Mouse (Mus musculus) embryonic fibroblast, embryonic 13.5 days (primary cell): ENCODE measurements around the gene 1700020D05Rik. TPM values are rescaled to one million over a fixed set of nuclear protein-coding genes. Genes with fewer than 3 reads are reported as not detected.
A peak's percentile ranks its signal among the peaks of the same experiment; 100 is the strongest.

Experiments used
- H3K27ac ChIP-seq: 2 replicates; pipeline ENCODE4 v1.5.1; 2012; ENCODE audit warnings: low read length, control low read depth, inconsistent platforms; ENCODE audit not compliant: insufficient read depth
- H3K4me1 ChIP-seq: 2 replicates; pipeline ENCODE4 v1.6.1; 2011; ENCODE audit warnings: low read length; ENCODE audit not compliant: control insufficient read depth, insufficient read depth
- H3K4me3 ChIP-seq: 2 replicates; pipeline ENCODE4 v1.5.1; 2011; ENCODE audit warnings: mild to moderate bottlenecking, control low read depth, low read length; ENCODE audit not compliant: insufficient read depth
- CTCF ChIP-seq: IDR thresholded peaks from 2 replicates; pipeline ENCODE4 v1.5.1; 2011; ENCODE audit warnings: mild to moderate bottlenecking, control low read depth, low read length, moderate library complexity, borderline replicate concordance; ENCODE audit not compliant: insufficient read depth
- POLR2A ChIP-seq: IDR thresholded peaks from 2 replicates; pipeline ENCODE4 v1.6.1; 2011; ENCODE audit warnings: low read depth, mild to moderate bottlenecking, control low read depth, low read length, moderate library complexity
- polyA plus RNA-seq: library from polyadenylated mRNA; stranded (reverse); fragments of >200 nt; gene quantifications from 2 replicates; pipeline ENCODE4 v1.2.4, GENCODE M21; 2011; ENCODE audit warnings: low read depth; ENCODE audit not compliant: missing spikeins, insufficient read length

1700020D05Rik gene
- polyA plus RNA-seq, 1 experiment: 1.4 TPM

DNA sequence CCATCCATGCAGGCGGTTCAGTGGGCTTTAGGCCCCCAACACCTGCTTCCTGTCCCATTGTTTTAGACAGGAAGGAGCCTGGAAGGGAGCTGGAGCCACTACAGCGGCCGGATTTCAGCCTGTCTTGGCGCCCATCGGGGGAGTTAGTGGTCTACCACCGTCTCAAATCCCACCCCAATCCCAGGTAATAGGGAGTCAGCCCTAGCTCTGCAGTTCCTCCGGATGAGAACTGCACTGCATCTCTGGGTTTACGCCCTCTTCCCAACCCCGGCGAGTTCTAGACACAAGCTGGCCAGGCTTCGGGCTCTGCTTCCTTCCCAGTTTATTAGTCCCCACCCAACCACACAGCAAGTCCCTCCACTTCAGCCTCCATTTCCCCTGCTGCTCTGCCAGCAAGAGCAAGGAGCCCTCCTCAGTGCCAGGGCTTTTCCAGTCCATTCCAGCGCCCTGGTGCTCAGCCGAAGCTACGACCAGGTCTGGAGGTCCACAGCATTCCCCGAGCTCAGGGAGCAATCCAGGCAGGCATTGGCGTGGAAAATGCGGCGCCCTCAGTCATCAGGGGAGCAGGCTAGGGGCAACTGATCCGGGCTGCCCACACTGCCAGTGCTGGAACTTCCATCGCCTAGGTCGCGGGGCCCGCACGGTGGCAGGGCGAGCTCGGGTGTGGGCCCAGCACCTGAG is 47.2 kb downstream of the 1700020D05Rik start:
- Histone ChIP-seq H3K4me1 (peaks cover 16% of the 10 kb centered on the region; the same call in 1 of the 2 replicates), H3K4me3 (peak overlapping the region; percentile 70), H3K27ac (peak overlapping the region; percentile 66; the same call in 1 of the 2 replicates)
- TF ChIP-seq POLR2A: peak; percentile 1; the same call in 1 of the 2 replicates
- no peak for TF ChIP-seq CTCF

DNA sequence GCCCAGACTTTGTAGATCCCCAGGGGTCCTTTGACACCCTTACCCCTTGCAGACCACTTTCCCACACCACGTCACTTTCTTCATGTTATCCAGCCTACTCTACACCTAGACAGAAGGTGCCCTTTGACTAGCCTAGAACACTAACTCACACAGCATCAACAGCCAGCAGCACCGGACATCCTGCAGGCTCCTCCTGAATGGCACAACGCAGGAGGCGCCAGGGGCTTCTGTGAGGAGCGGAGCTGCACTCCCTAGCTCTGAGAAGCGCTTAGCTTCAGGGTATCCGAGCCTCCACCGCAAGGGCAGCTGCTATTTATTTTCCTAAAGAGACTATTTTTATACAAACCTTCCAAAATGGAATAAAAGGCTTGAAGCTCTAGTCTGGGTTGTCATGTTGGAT is 48.0 kb downstream of the 1700020D05Rik start:
- H3K27ac ChIP-seq: no peak overlapping the region
- H3K4me3 ChIP-seq: peak overlapping the region; percentile 70

DNA sequence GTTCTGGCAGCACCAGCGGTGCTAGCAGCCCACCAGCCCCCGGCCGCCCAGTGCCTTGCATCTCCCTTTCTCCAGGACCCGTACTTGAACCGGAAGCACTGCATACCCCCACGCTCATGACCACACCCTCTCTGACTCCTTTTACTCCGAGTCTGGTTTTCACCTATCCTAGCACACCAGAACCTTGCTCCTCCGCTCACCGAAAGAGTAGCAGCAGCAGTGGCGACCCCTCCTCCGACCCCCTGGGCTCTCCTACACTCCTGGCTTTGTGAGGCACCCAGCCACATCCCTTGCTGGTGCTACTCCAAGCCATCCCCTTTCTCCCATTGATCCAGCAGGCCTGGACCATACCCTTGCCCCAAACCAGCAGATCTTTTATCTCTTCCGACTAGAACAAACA is 48.5 kb downstream of the 1700020D05Rik start:
- peak overlapping the region; percentile 70; the same call in 1 of the 2 replicates for H3K4me3 ChIP-seq
- TF ChIP-seq CTCF (no peak), POLR2A (no peak)
- peaks cover 15% of the 10 kb centered on the region; the same call in 1 of the 2 replicates for H3K4me1 ChIP-seq
- no peak overlapping the region for H3K27ac ChIP-seq

More for the DNA sequence above, 48.0 kb downstream of the 1700020D05Rik start:
- H3K4me1 ChIP-seq: peaks cover 14% of the 10 kb centered on the region; the same call in 1 of the 2 replicates
- TF ChIP-seq CTCF (no peak), POLR2A (no peak)

Other genes starting within 250 kb of the 1700020D05Rik start
- gene Pacs1, start 230.7 kb downstream of the 1700020D05Rik start, polyA plus RNA-seq: 23.3 and 23.5 TPM in 2 replicates
- 126 and 140 TPM in 2 replicates for gene Sf3b2, start 208.3 kb downstream of the 1700020D05Rik start, polyA plus RNA-seq
- 0.20 and 0.35 TPM in 2 replicates for gene Gal3st3, start 205.5 kb downstream of the 1700020D05Rik start, polyA plus RNA-seq
- gene Catsper1, start 168.0 kb downstream of the 1700020D05Rik start, polyA plus RNA-seq: not detected in 2 replicates
- gene Cst6, start 154.2 kb downstream of the 1700020D05Rik start, polyA plus RNA-seq: 2.6 and 7.3 TPM in 2 replicates
- 19.5 and 26.6 TPM in 2 replicates for gene Eif1ad, start 137.0 kb downstream of the 1700020D05Rik start, polyA plus RNA-seq
- gene Banf1, start 136.6 kb downstream of the 1700020D05Rik start, polyA plus RNA-seq: 149 and 154 TPM in 2 replicates
- gene Sart1, start 115.1 kb downstream of the 1700020D05Rik start, polyA plus RNA-seq: 34.7 and 35.3 TPM in 2 replicates
- not detected in 2 replicates for gene Tsga10ip, start 101.3 kb downstream of the 1700020D05Rik start, polyA plus RNA-seq
- gene Drap1, start 78.8 kb downstream of the 1700020D05Rik start, polyA plus RNA-seq: 152 and 169 TPM in 2 replicates
- gene AI837181, start 78.6 kb downstream of the 1700020D05Rik start, polyA plus RNA-seq: 47.2 and 48.3 TPM in 2 replicates
- gene Fosl1, start 56.2 kb downstream of the 1700020D05Rik start, polyA plus RNA-seq: 13.4 and 35.0 TPM in 2 replicates
- gene Ccdc85b, start 45.9 kb downstream of the 1700020D05Rik start, polyA plus RNA-seq: 3.0 and 5.2 TPM in 2 replicates
- 53.1 and 66.3 TPM in 2 replicates for gene Fibp, start 43.2 kb downstream of the 1700020D05Rik start, polyA plus RNA-seq
- gene Ctsw, start 35.3 kb downstream of the 1700020D05Rik start, polyA plus RNA-seq: 0.76 and 1.0 TPM in 2 replicates
- 368 and 420 TPM in 2 replicates for gene Efemp2, start 29.8 kb downstream of the 1700020D05Rik start, polyA plus RNA-seq
- gene Mus81, start 15.4 kb downstream of the 1700020D05Rik start, polyA plus RNA-seq: 21.8 and 27.1 TPM in 2 replicates
- 1,890 and 1,995 TPM in 2 replicates for gene Cfl1, start 13.3 kb downstream of the 1700020D05Rik start, polyA plus RNA-seq
- 8.7 and 18.4 TPM in 2 replicates for gene Snx32, start 6.8 kb upstream of the 1700020D05Rik start, polyA plus RNA-seq
- gene Ovol1, start 56.9 kb upstream of the 1700020D05Rik start, polyA plus RNA-seq: not detected in 2 replicates
- 3.1 and 3.2 TPM in 2 replicates for gene Ap5b1, start 64.2 kb upstream of the 1700020D05Rik start, polyA plus RNA-seq
- 36.9 and 38.5 TPM in 2 replicates for gene Rnaseh2c, start 98.1 kb upstream of the 1700020D05Rik start, polyA plus RNA-seq
- gene Kat5, start 106.5 kb upstream of the 1700020D05Rik start, polyA plus RNA-seq: 41.4 and 46.4 TPM in 2 replicates
- 53.6 and 62.3 TPM in 2 replicates for gene Rela, start 133.7 kb upstream of the 1700020D05Rik start, polyA plus RNA-seq
- 16.7 and 19.1 TPM in 2 replicates for gene Sipa1, start 159.9 kb upstream of the 1700020D05Rik start, polyA plus RNA-seq
- 9.3 and 14.2 TPM in 2 replicates for gene Map3k11, start 185.0 kb upstream of the 1700020D05Rik start, polyA plus RNA-seq
- 43.0 and 48.4 TPM in 2 replicates for gene Pcnx3, start 185.1 kb upstream of the 1700020D05Rik start, polyA plus RNA-seq
- gene Kcnk7, start 200.6 kb upstream of the 1700020D05Rik start, polyA plus RNA-seq: not detected in 2 replicates
- gene Ehbp1l1, start 222.5 kb upstream of the 1700020D05Rik start, polyA plus RNA-seq: 62.8 and 86.1 TPM in 2 replicates
- 51.3 and 54.8 TPM in 2 replicates for gene Fam89b, start 225.9 kb upstream of the 1700020D05Rik start, polyA plus RNA-seq
- gene Ltbp3, start 237.1 kb upstream of the 1700020D05Rik start, polyA plus RNA-seq: 119 and 136 TPM in 2 replicates